Mouse (Mus musculus) central nervous system, embryonic 11.5 days (tissue): Measurements from ENCODE around the gene Prdm2. TPM values are rescaled to one million over a fixed set of nuclear protein-coding genes. Genes with fewer than 3 reads are reported as not detected.

Experiments used
- polyA plus RNA-seq: library from polyadenylated mRNA; depleted of rRNA; stranded (reverse); fragments of >200 nt; gene quantifications from 2 replicates; pipeline ENCODE4 v1.2.3, GENCODE M21; 2012; rRNA removed

Gene Prdm2
- 21.2 and 25.7 TPM in 2 replicates for polyA plus RNA-seq

DNA sequence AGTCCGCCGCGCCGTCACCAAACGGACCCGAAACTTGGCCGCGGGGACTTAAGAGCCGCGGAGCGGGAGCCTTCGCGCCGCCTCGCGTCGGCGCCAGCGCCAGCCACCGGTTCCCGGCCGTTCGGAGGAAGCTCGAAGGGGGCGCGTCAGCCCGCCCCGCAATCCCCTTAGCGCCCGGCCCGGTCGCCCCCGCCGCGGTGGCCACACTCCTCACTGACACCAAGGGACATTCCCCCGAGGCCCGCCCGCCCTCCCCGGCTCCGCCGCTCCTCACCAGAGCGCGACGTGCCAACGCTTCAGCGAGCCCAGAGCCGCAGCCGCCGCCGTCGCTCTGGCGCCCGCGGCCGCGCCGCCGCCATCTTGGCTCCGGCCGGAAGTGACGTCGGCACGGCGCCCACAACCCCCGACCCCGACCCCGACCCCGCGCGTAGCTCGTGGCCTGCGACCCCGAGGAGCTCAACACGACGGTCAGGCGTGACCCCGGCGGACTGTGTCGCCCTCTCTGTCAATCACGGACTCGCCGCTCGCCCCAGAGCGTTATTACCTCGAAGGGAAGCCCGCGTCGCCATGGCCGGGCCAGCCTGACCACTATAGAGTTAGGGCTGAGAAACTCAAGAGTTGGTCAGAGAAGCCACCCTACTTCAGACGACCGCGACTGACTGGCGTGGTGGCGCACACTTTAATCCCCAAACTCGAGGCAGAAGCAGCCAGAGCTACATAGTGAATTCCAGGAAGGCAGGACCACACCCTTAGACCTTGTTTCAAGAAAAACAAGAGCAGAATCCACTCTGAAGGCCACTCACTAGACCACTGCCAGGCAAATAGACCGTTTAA, at the start of gene Prdm2:
Prdm2 (minus strand) TSS at position 655 of the 834 bp plus-strand sequence.

Other genes with a start within 250 kb of the Prdm2 start
- gene Pdpn, start 86.6 kb upstream of the Prdm2 start, polyA plus RNA-seq: 43.1 and 53.0 TPM in 2 replicates
- gene Lrrc38, start 136.8 kb upstream of the Prdm2 start, polyA plus RNA-seq: 0.16 and 0.32 TPM in 2 replicates
- gene Pramel1, start 181.4 kb upstream of the Prdm2 start, polyA plus RNA-seq: not detected in 2 replicates
- gene Pramef8, start 199.4 kb upstream of the Prdm2 start, polyA plus RNA-seq: 7.9 and 13.6 TPM in 2 replicates
- not detected in 2 replicates for gene Oog4, start 237.3 kb upstream of the Prdm2 start, polyA plus RNA-seq